Mouse (Mus musculus): ENCODE results near the gene Kel. TPM values are rescaled to one million over a fixed set of nuclear protein-coding genes. Genes with fewer than 3 reads are reported as not detected.

Gene Kel
- polyA plus RNA-seq, 1 experiment from 2014 or later, result 0.21 TPM

DNA sequence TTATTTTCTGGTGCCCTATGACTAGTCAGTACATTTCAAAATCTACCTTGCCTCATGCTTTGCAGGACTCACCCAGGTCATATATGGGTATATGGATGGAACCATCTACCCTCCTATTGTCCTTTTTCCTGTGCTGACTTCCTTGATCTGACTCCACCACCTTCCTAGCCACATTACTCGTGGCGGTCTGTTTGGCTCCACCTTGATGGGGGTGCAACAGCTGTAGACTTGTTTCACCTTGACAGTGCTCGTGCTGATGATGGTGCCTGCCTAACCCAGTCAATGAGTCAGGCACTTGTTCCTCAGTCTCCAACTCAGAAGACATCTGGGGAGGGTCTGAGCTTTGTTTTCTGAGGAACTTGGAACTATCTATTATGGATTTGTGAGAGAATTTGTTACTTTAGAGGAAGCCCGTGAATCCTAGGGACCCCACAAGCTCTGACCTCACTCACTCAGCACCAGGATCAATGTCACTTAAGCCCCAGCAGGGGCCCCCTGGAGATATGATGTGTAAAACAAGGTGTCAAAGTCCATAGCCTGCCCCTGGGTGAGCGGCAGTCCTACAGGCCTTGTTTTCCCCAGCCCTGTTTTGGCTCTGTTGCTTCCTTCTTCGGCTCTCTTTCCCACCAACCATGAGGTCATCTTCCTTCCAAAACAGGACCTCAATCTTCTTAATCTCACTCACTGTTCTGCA, 62.8 kb downstream of the Kel start:
- Histone ChIP-seq H3K4me2 (no peak overlapping the region), H3K4me3 (no peak overlapping the region), H3K27me3 (replicated peaks) (no peaks in the 10 kb centered on the region), H3K27ac (no peak overlapping the region), H3K36me3 (replicated peaks) (no peaks in the 10 kb centered on the region), H3K9ac (no peak overlapping the region), H3K4me1 (no peaks in the 10 kb centered on the region), H3K9me3 (no peaks in the 10 kb centered on the region)
- ATAC-seq (replicated peaks), result no peak
- 85% methylated on average over 6 of the region's 6 CpGs for WGBS

GRCm38 (mm10) chr6:41640449-41640848, 63.7 kb downstream of the Kel start:
- no peaks in the 10 kb centered on the region for H3K27me3 ChIP-seq (replicated peaks)
- no peak overlapping the region for H3K4me3 ChIP-seq
- H3K4me1 ChIP-seq, result no peaks in the 10 kb centered on the region
- no peak overlapping the region for H3K27ac ChIP-seq
- 61% methylated on average over 3 of the region's 3 CpGs for whole genome bisulfite sequencing
- no peak overlapping the region for H3K9ac ChIP-seq
- H3K4me2 ChIP-seq, result no peak overlapping the region
- H3K36me3 ChIP-seq (replicated peaks), result no peaks in the 10 kb centered on the region
- H3K9me3 ChIP-seq, result no peaks in the 10 kb centered on the region
- ATAC-seq (replicated peaks), result no peak; the same call in 1 of the 2 replicates

DNA sequence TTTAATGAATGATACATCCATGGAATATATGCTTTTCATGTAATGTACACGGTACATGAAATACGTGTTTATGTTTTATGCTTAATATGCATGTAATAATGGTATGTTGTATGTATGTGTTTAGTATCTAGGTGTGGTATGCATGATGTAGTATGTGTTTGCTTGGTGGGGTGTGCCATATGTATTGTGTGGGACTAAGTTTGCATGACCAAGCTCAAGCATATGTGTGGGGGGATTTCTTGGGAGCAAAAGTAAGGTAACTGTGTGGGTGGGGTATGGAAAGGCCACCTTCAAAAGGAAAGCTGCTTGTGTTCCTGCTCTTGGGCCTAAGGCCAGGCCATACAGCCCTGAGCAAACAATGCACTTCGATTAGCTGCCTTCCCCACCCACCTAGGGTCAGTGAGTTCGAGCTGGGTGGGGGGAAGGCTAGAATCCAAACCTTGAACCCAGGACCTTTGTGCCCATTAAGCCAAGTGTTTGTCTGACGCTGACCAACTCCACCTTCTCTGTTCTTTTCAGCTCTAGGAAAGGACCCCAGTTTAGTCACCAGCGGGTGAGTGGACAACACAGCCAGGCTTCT, 66.1 kb downstream of the Kel start:
- Histone ChIP-seq H3K9ac (no peak overlapping the region), H3K9me3 (no peaks in the 10 kb centered on the region), H3K27me3 (replicated peaks) (no peaks in the 10 kb centered on the region), H3K27ac (no peak overlapping the region), H3K4me1 (no peaks in the 10 kb centered on the region), H3K4me3 (no peak overlapping the region), H3K36me3 (replicated peaks) (no peaks in the 10 kb centered on the region), H3K4me2 (no peak overlapping the region)
- ATAC-seq (replicated peaks), result no peak
- WGBS, result 81% methylated on average over 6 of the region's 6 CpGs

GRCm38 (mm10) chr6:41637393-41637792, 66.7 kb downstream of the Kel start:
- Histone ChIP-seq H3K36me3 (replicated peaks) (no peaks in the 10 kb centered on the region), H3K9me3 (no peaks in the 10 kb centered on the region), H3K9ac (no peak overlapping the region), H3K4me3 (no peak overlapping the region), H3K4me2 (no peak overlapping the region), H3K4me1 (no peaks in the 10 kb centered on the region), H3K27ac (no peak overlapping the region), H3K27me3 (replicated peaks) (no peaks in the 10 kb centered on the region)
- 24% methylated on average over 1 of the region's 1 CpGs for WGBS
- ATAC-seq (replicated peaks), result peak; percentile 59

Other genes starting within 250 kb of the Kel start
- gene Prss1, start 245.4 kb downstream of the Kel start, polyA plus RNA-seq (2015; fragmentation: Nextera tagmentation; extraction: Ambion mirVana), result not detected in 2 replicates
- not detected in 2 replicates for gene Prss2, start 182.6 kb downstream of the Kel start, polyA plus RNA-seq (2015; fragmentation: Nextera tagmentation; extraction: Ambion mirVana)
- gene Ephb6, start 98.9 kb downstream of the Kel start, polyA plus RNA-seq (2015; fragmentation: Nextera tagmentation; extraction: Ambion mirVana), result 43.7 and 44.2 TPM in 2 replicates
- gene Trpv6, start 67.9 kb downstream of the Kel start, polyA plus RNA-seq (2015; fragmentation: Nextera tagmentation; extraction: Ambion mirVana), result 0.89 and 1.3 TPM in 2 replicates
- gene Trpv5, start 23.6 kb downstream of the Kel start, polyA plus RNA-seq (2015; fragmentation: Nextera tagmentation; extraction: Ambion mirVana), result not detected in 2 replicates
- not detected in 2 replicates for gene Llcfc1, start 19.9 kb downstream of the Kel start, polyA plus RNA-seq (2015; fragmentation: Nextera tagmentation; extraction: Ambion mirVana)
- gene Olfr459, start 70.8 kb upstream of the Kel start, polyA plus RNA-seq (2015; fragmentation: Nextera tagmentation; extraction: Ambion mirVana), result not detected in 2 replicates
- not detected in 2 replicates for gene Pip, start 143.2 kb upstream of the Kel start, polyA plus RNA-seq (2015; fragmentation: Nextera tagmentation; extraction: Ambion mirVana)
- not detected in 2 replicates for gene Sval2, start 148.7 kb upstream of the Kel start, polyA plus RNA-seq (2015; fragmentation: Nextera tagmentation; extraction: Ambion mirVana)
- gene Sval1, start 247.3 kb upstream of the Kel start, polyA plus RNA-seq (2015; fragmentation: Nextera tagmentation; extraction: Ambion mirVana), result not detected in 2 replicates

Measured in midbrain, embryonic 15.5 days (tissue).